Mouse (Mus musculus) 3T3-L1 (cell line): ENCODE data around the gene Gm45808.
"Not testable (repeated sequence)": the region's sequence is repeated elsewhere in the genome, so short reads cannot be mapped to it uniquely, and the experiment has no call there.

Experiments used
- DNase-seq: peaks from one replicate; pipeline ENCODE4 v3.0.0-alpha.2; 2015; ENCODE audit warnings: low read depth, low spot score

Gene Gm45808

GRCm38 (mm10) chr7:45470869-45471268 lies 15.7 kb downstream of the Gm45808 start:
- peak; percentile 86 for DNase-seq

GRCm38 (mm10) chr7:45467090-45467670 lies 19.4 kb downstream of the Gm45808 start:
- DNase-seq: no peak

- peak; percentile 90 for DNase-seq
Observed at GRCm38 (mm10) chr7:45466283-45467089, 20.1 kb downstream of the Gm45808 start, which contains the start of gene Bax. TSS of gene Bax (minus strand) at chr7:45466898.

GRCm38 (mm10) chr7:45465549-45465948 lies 21.1 kb downstream of the Gm45808 start:
- no peak for DNase-seq

- no peak for DNase-seq
Observed at GRCm38 (mm10) chr7:45465112-45465511, 21.5 kb downstream of the Gm45808 start.

GRCm38 (mm10) chr7:45463987-45464778 lies 22.4 kb downstream of the Gm45808 start:
- DNase-seq: no peak

- not testable (repeated sequence) for DNase-seq
Observed at GRCm38 (mm10) chr7:45462868-45463267, 23.7 kb downstream of the Gm45808 start.

- DNase-seq: no peak
Observed at GRCm38 (mm10) chr7:45462325-45462724, 24.3 kb downstream of the Gm45808 start.

GRCm38 (mm10) chr7:45461781-45462180 lies 24.8 kb downstream of the Gm45808 start:
- no peak for DNase-seq

GRCm38 (mm10) chr7:45461326-45461725 lies 25.3 kb downstream of the Gm45808 start:
- no peak for DNase-seq

- peak; percentile 92 for DNase-seq
Observed at GRCm38 (mm10) chr7:45460860-45461314, 25.7 kb downstream of the Gm45808 start.

GRCm38 (mm10) chr7:45460377-45460776 lies 26.2 kb downstream of the Gm45808 start:
- DNase-seq: no peak

- DNase-seq: peak; percentile 96
Observed at GRCm38 (mm10) chr7:45459564-45460140, 27.0 kb downstream of the Gm45808 start, which contains the start of gene Ftl1. TSS of gene Ftl1 (minus strand) at chr7:45459884.

- DNase-seq: peak; percentile 70
Observed at GRCm38 (mm10) chr7:45458748-45459563, 27.7 kb downstream of the Gm45808 start.

GRCm38 (mm10) chr7:45457204-45458060 lies 29.2 kb downstream of the Gm45808 start:
- DNase-seq: peak; percentile 77

GRCm38 (mm10) chr7:45456721-45457203 lies 29.8 kb downstream of the Gm45808 start:
- DNase-seq: peak; percentile 51

GRCm38 (mm10) chr7:45455932-45456696 lies 30.5 kb downstream of the Gm45808 start:
- DNase-seq: no peak

- no peak for DNase-seq
Observed at GRCm38 (mm10) chr7:45454971-45455370, 31.6 kb downstream of the Gm45808 start.
